14 mouse cellular contexts compared by ENCODE assay signal in genomic region chr11:89041073-89041472, GRCm38 (mm10). TPM values are rescaled to one million over a fixed set of nuclear protein-coding genes. Genes with fewer than 3 reads are reported as not detected.
A peak's percentile ranks its signal among the peaks of the same experiment; 100 is the strongest.
DNase-seq lines count a peak whose midpoint lies in the region; TF ChIP-seq lines count a peak whose summit lies in the region.
"Not testable (repeated sequence)": the region's sequence is repeated elsewhere in the genome, so short reads cannot be mapped to it uniquely, and the experiment has no call there.
"Had no signal": no experiment of that assay in that cellular context is flagged by ENCODE, and none has a peak within 500 bp of the region (broad histone marks: within the 10 kb centered on the region; RNA-seq: fewer than 3 reads in every experiment).

No protein-coding gene starts in this region.

- not testable (repeated sequence) for TF ChIP-seq CTCF in MEL (IDR thresholded peaks at IDR 0.05 in 2 of 3, conservative IDR thresholded peaks at IDR 0.05 in 1 of 3; ENCODE audit: control insufficient read depth in 1 of 3, insufficient read depth in 1 of 3, low read depth in 2 of 3, low read length in 3 of 3, poor library complexity in 1 of 3, severe bottlenecking in 1 of 3)

- not testable (repeated sequence) for H3K79me2 ChIP-seq in MEL (ENCODE audit: control insufficient read depth, insufficient read depth, low read length, poor library complexity)

- H3K36me3 ChIP-seq in ES-E14 (ENCODE audit: control insufficient read depth, insufficient read depth, low read length, poor library complexity, severe bottlenecking) = peaks cover 32% of the 10 kb centered on the region
- H3K36me3 ChIP-seq in MEL (ENCODE audit: control insufficient read depth in 1 of 2, insufficient read depth in 2 of 2, low read length in 2 of 2) = not testable (repeated sequence)

- not testable (repeated sequence) for H3K27me3 ChIP-seq in MEL (ENCODE audit: control insufficient read depth in 1 of 2, insufficient read depth in 2 of 2, low read length in 2 of 2)

- not testable (repeated sequence) for TF ChIP-seq RAD21 in MEL (IDR thresholded peaks at IDR 0.05; ENCODE audit: low read depth, low read length)

- not testable (repeated sequence) for H3K9me3 ChIP-seq in ES-E14 (ENCODE audit: control insufficient read depth, insufficient read depth, low read depth, low read length); MEL (replicated peaks; ENCODE audit: insufficient read depth, low read length)

- TF ChIP-seq EP300 in MEL (IDR thresholded peaks at IDR 0.05; ENCODE audit: low read depth in 1 of 2, low read length in 2 of 2) = not testable (repeated sequence)

- not testable (repeated sequence) for DNase-seq in ES-E14 (ENCODE audit: low read depth, low spot score); MEL (ENCODE audit: low read depth, low spot score)

- not testable (repeated sequence) for H3K9ac ChIP-seq in ES-E14 (ENCODE audit: insufficient read depth, low read depth, low read length, poor library complexity, severe bottlenecking); MEL (ENCODE audit: control insufficient read depth, low read depth, low read length, poor library complexity, severe bottlenecking)

- not testable (repeated sequence) for H3K4me1 ChIP-seq in ES-E14 (ENCODE audit: control insufficient read depth in 2 of 2, insufficient read depth in 2 of 2, low read length in 2 of 2, poor library complexity in 1 of 2); MEL (ENCODE audit: control insufficient read depth in 1 of 2, insufficient read depth in 2 of 2, low read length in 2 of 2)

- TF ChIP-seq POLR2A in MEL (IDR thresholded peaks at IDR 0.05; ENCODE audit: control insufficient read depth in 1 of 2, insufficient read depth in 1 of 2, low read depth in 1 of 2, low read length in 2 of 2, poor library complexity in 1 of 2) = not testable (repeated sequence)

- not testable (repeated sequence) for H3K27ac ChIP-seq in ES-E14 (ENCODE audit: insufficient read depth, low read depth, low read length, poor library complexity, severe bottlenecking); MEL (ENCODE audit: control insufficient read depth, low read depth, low read length)

- H3K4me3 ChIP-seq in ES-E14 (ENCODE audit: insufficient read depth in 1 of 2, low read depth in 1 of 2, low read length in 2 of 2, poor library complexity in 1 of 2, severe bottlenecking in 1 of 2); MEL (ENCODE audit: control insufficient read depth in 1 of 2, insufficient read depth in 1 of 2, low read depth in 2 of 2, low read length in 2 of 2): not testable (repeated sequence)

- in situ Hi-C loops in ES-E14 (cut with MboI; ENCODE audit: low sequenced_read_pairs in 2 of 2, unreplicated experiment in 2 of 2) = not testable (repeated sequence)

TF ChIP-seq in ES-E14, 5 proteins besides CTCF, POLR2A, EP300 and RAD21:
- peak; percentile 75 for TF ChIP-seq ZNF384 (IDR thresholded peaks at IDR 0.05; ENCODE audit: low read depth, low read length)

TF ChIP-seq in MEL, 35 proteins besides CTCF, POLR2A, EP300 and RAD21:
- TF ChIP-seq ZNF384 (IDR thresholded peaks at IDR 0.05; ENCODE audit: low read depth, low read length) = peak; percentile 50; the same call in 1 of the 2 replicates

RNA-seq across cellular contexts. Expression of gene Dgke, which starts 25.6 kb away (rescaled TPM):
- 24.2 and 30.4 TPM in 2 replicates for total RNA-seq in ES-E14 (2012; rRNA removed)
- total RNA-seq in MEL (2012; rRNA removed) = 4.7 and 5.2 TPM in 2 replicates
- 1 to 10 TPM in 1 of 2 experiments, not detected in 1; 6.4 TPM for polyA plus RNA-seq in MEL (2012; ENCODE audit: insufficient read depth in 1 of 2, insufficient read length in 2 of 2, low read depth in 1 of 2, low replicate concordance in 2 of 2, missing spikeins in 1 of 2)

RNA-seq across cellular contexts. Expression of gene Gm525, which starts 32.6 kb away (rescaled TPM):
- 3.6 and 5.9 TPM in 2 replicates for total RNA-seq in ES-E14 (2012; rRNA removed)
- not detected in 2 replicates for total RNA-seq in MEL (2012; rRNA removed)
- not detected for polyA plus RNA-seq in MEL (2012; ENCODE audit: insufficient read depth in 1 of 2, insufficient read length in 2 of 2, low read depth in 1 of 2, low replicate concordance in 2 of 2, missing spikeins in 1 of 2)
- total RNA-seq: adrenal gland, adult 18-20 months; adrenal gland, adult 2 months; adrenal gland, adult 8-10 months; adrenal gland, postnatal 10 days; adrenal gland, postnatal 14 days; adrenal gland, postnatal 25 days; adrenal gland, postnatal 36 days; G1E had no signal
- polyA plus RNA-seq: activated CD4-positive, CD25-positive, alpha-beta regulatory T cell, adult 4 months; C2C12; CD4-positive, CD25-positive, alpha-beta regulatory T cell, adult 4 months; G1E; Patski had no signal

RNA-seq across cellular contexts. Expression of gene Trim25, which starts 41.9 kb away (rescaled TPM):
- 37.8 TPM in 2 replicates for total RNA-seq in ES-E14 (2012; rRNA removed)
- 21.5 and 22.2 TPM in 2 replicates for total RNA-seq in MEL (2012; rRNA removed)
- polyA plus RNA-seq in MEL (2012; ENCODE audit: insufficient read depth in 1 of 2, insufficient read length in 2 of 2, low read depth in 1 of 2, low replicate concordance in 2 of 2, missing spikeins in 1 of 2) = 10 to 100 TPM in 1 of 2 experiments, not detected in 1; 43.0 TPM
